Mouse (Mus musculus) WW6 (cell line): Measurements from ENCODE around the gene Entpd3.

ENCODE experiments used
- DNase-seq: peaks from one replicate; pipeline ENCODE4 v3.0.0-alpha.2; 2013; ENCODE audit warnings: low read depth, low spot score

Gene Entpd3

GRCm38 (mm10) chr9:120539662-120540251, at the start of gene Entpd3:
Gene Entpd3, plus strand, starts transcription at chr9:120539818.
- no peak for DNase-seq

- no peak for DNase-seq
These were observed 48.1 kb upstream of the Entpd3 start for GRCm38 (mm10) chr9:120491509-120491908.

- no peak for DNase-seq
These were observed 47.6 kb upstream of the Entpd3 start, which contains the start of gene Eif1b for GRCm38 (mm10) chr9:120492010-120492399. Gene Eif1b, plus strand, starts transcription at chr9:120492232.

DNA sequence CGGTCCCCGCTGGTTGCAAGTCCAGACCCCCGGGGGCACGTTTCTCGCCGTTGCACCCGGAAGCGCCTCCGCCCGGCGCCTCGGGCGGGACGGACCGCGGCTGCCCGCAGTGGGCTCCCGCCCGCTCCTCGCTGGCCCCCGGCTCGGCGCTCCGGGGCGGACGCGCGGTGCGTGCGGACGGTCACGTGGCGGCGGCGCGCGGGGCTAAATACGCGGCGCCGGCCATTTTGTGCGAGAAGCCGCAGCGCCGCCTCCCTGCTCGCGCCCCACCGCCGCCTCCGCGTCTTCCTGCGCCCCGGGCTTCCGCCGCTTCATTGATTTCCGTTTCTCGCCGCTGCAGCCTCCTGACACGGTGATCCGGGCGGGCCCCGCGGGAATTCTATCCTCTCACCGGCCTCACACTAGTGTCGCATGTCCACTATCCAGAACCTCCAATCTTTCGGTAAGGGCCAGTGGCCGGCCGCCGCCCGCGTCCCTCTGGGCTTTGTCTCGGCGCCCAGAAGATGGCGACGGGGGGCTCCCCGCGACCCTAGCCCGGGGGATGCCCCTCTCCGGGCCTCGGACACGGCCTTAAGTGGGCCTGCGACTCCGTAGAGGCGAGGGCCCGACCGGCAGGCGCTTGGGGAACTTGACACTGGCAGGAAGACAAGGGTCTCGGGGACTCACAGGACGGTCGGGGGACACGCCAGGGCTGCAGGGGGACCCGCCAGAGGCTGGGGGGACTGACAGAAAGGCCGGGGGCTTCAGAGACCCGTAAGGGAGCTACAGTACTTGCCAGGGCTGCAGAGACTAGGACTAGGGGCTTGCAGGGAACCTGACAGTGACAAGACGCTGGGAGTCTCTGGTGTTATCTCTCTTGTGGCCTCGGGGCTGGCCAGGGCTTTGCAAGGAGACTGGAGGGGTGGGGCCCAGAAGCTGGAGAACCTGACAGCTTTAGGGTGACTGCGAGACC, 46.9 kb upstream of the Entpd3 start:
- DNase-seq, result no peak

DNA sequence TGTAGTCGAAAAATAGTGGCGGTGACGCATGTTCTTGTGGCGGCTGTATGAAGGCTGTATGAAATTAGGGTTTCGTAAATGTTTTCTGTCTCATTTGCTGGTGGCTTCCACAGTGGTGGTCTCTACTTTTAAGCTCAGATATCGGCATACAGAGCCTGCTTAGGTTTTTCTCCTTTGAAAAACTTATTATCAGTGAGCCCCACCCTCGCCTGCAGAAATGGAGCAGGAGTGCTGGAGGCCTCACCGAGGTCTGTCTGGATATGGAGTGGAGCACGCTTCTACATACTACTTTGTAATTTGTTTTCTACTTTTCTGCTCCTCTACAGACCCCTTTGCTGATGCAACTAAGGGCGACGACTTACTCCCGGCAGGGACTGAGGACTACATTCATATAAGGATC, 45.8 kb upstream of the Entpd3 start:
- DNase-seq, result no peak

- DNase-seq, result no peak
These were observed 42.9 kb upstream of the Entpd3 start for GRCm38 (mm10) chr9:120496691-120497090.

GRCm38 (mm10) chr9:120497983-120498382, 41.6 kb upstream of the Entpd3 start:
- DNase-seq, result no peak

GRCm38 (mm10) chr9:120501191-120501902, 38.3 kb upstream of the Entpd3 start:
- DNase-seq, result no peak

GRCm38 (mm10) chr9:120502013-120502412, 37.6 kb upstream of the Entpd3 start:
- peak; percentile 63 for DNase-seq

DNA sequence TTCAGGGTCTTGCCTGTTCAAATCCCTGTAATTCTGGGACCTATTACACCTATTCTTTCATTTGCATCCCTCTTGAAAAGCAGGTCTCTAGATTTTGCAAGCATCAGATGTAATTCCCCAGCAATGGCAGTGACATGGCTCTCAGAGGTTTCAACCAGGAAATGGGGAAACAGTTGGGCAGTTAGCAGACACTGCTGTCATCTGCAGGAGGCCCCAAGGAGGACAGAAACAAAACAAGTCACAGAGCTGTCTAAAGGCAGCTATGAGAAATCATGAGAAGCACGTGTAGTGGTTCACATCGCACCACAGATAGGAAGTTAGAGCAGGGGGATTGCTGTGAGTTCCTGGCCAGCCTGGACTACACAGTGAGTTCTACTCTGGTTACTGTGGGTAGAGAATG, 35.2 kb upstream of the Entpd3 start:
- no peak for DNase-seq

DNA sequence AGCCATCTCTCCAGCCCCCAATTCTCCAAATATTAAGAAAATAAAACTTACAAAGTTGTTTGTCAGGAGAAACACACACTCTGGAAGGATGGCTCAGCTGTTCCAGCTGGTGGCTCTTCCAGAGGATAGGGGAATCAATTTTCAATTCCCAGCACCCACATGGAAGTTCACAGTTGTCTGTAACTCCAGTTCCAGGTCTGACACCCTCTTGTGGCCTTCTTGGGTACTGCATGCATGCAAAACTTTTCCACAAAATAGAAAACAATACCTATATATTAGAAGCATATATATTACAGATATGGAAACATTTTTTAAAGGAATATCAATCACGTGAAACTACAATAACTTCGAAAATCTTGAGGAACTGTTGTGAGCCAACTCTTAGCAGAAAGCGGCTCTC, 27.8 kb upstream of the Entpd3 start:
- no peak for DNase-seq

DNA sequence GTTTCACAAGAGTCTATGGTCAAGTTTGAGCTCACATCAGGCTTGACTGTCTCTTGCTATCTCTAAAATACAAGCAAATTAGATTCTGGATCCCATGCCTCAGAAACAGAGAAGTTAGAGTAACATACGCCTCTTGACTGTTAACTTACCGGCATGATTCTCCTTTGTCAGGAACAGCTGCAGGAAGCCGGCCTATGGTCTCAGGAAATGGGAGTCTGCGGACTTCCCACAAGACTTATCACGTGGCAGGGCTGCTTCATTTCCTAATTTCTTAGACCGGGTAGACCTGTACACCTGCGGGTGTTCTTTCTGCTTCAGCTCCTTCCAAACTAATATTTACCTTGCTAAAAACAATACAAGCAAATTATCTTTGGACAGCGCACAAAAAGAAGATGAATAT, 22.9 kb upstream of the Entpd3 start:
- no peak for DNase-seq

DNA sequence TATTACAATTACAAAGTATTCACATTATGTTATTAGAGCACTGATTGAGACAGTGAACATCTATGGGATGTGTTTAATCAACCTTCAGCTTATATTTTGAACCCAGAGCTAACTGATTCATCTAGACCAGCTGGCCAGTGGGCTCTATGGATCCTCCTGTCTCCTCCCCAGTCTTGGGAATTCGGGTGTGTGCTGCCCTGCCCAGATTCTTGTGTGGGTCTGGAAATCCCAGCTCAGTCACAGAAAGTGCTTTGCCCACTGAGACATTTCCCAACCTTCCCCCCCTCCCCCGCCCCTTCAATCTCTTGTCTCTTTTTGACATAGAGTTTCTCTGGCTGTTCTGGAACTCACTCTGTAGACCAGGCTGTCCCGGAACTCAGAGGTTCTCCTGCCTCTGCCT, 20.7 kb upstream of the Entpd3 start:
- no peak for DNase-seq

DNA sequence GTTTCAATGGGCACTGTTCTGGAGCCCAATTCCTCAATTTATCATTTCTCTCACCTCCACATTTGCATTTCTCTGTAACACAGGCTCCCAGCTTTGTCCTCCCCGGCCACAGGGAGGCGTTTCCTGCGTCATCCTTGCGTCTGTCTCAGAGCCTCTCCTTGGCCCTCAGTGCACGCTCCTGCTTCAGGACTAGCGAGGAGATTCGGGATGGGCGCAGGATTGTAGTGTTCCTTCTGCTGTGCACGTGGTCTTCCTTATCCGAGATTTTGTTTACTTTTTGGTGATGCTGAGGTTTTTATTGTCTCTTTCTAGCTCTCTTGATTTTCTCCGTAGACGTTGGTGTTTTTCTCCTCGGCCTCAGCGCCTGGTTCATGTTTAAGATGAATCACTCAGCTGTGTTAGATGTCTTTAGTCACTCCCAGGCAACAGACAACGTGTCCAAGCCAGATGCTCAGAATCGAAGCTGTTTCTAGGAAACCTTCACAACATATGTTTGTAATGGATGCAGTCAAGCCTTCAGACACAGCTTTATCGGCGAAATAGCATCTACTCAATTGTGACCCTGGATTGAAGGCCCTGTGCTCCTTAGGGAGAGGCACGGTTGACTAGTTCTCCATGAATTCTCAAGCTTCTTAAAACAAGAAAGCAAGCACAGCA, 20.0 kb upstream of the Entpd3 start:
- DNase-seq, result no peak

- no peak for DNase-seq
These were observed 18.5 kb upstream of the Entpd3 start for GRCm38 (mm10) chr9:120521161-120521560.

- DNase-seq, result no peak
These were observed 12.3 kb upstream of the Entpd3 start for GRCm38 (mm10) chr9:120527270-120527669.

GRCm38 (mm10) chr9:120527919-120528318, 11.7 kb upstream of the Entpd3 start:
- no peak for DNase-seq

DNA sequence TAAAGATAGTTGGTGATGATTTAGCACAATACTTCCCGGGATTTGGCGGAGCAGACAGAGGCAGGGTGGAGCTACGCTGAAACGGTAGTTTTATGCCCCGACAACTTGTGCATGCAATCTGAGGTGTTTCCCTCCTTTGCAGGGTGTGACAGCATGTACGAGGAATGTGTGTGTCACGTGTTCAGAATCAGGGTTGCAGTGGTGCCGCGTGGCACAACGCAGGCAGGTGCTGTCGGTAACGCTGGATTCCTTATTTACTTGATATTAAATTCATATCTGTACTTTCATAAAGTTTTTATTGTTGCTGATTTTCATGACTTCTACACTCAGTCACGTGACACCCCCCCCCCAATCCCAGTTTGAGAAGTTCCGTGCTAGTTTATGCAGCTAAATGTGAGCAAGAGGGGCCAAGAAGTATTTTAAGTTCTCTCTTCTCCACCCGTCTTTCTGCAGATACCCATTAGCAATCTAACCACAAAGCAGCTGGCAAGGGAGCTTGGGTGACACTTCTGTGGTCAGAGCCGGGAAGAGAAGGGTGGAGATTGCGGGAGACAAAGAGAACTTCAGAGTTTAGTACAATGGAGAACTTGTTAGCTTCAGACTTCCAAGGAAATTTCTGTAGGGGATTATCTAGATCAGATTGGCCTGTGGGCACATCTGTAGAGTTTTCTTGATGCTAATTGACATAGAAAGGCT, 10.7 kb upstream of the Entpd3 start:
- no peak for DNase-seq

DNA sequence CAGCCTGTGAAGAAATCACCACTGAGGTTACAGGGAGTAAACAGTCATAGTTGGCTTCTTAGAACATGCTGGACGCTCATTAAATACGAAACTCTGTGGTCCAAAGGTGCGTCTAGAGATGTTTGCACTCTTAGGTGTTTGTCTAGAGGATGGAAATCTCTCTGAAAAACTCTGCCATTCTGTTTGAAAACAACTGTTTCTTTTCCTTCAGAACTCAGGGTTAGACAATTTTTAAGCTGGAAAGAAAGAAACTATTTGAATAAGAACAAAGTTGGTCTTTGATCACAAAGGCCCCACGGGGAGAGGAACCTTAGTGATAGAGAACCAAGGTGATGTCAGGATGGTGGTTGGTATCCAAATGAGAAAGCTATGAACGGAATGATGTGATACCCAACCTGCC, 9.1 kb upstream of the Entpd3 start:
- DNase-seq, result no peak

DNA sequence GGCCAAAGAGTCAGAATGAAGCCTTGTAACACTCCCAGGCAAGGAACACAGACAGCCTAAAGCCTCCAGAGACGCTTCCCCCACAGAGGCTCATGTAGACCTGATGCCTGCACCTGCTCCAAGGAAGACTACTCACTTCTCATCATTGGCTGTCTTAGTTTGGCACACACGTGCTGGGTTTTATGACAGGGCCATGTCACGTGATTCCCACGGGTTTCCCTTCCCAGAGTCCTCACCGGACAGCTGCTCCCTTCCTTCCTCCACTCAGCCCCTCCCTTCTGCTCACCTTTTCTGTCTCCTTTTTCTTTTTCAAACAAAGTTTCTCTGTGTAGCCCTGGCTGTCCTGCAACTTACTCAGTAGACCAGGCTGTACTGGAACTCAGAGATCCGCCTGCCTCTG, 7.6 kb upstream of the Entpd3 start:
- DNase-seq, result no peak

GRCm38 (mm10) chr9:120532691-120533090, 6.9 kb upstream of the Entpd3 start:
- peak; percentile 18 for DNase-seq
